Mouse (Mus musculus) T-helper 1 cell (primary cell): Measurements from ENCODE around the gene Dusp13.

ENCODE experiments used
- in situ Hi-C: fragments of 300-600 bp; cut with MboI, MseI; formaldehyde crosslinking; loops from one replicate; pipeline ENCODE4 v1.15.1; 2025; ENCODE audit warnings: high pct_unique_total_duplicates

Gene Dusp13

DNA sequence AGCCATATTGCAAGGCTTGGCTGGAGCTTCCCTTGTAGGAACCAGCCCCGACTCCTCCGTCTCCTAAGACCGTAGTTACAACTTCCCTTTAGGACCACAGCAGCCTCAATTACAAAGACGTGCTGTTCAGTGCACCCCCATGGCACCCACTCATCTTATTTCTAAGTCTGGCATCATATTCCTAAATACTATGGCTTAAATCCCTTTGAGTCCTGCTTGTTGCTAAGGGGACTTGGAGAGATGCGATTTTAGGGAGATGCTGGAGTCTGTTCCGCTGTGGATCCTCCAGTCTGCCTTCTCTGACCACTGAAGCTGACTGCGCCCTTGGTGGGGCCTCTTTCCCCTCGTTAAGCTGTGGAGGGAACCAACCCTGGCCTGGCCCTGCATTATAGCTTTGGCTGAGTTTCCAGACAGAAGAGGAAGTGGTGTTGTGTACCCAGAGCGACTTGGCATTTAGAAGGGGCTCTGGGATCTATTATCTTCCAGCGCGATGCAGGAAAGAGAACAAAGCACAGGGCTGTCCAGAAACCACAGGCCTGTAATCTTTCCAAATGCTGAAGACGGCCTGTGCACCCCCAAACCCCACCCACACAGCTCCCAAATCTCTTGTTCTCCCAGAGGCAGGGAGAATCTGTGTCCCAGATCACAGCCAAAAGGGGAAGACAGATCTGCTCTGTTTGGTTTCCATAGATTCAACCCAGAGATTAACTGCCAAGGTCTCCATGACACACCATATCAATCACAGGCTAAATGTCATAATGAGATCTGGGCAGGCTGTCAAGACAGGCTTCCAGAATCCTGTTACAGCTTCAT is 44.0 kb downstream of the Dusp13 start:
- in situ Hi-C loops = loop anchor here (25.0 kb wide), 1 partner anchor 1130 kb away; no protein-coding TSS in a partner anchor

DNA sequence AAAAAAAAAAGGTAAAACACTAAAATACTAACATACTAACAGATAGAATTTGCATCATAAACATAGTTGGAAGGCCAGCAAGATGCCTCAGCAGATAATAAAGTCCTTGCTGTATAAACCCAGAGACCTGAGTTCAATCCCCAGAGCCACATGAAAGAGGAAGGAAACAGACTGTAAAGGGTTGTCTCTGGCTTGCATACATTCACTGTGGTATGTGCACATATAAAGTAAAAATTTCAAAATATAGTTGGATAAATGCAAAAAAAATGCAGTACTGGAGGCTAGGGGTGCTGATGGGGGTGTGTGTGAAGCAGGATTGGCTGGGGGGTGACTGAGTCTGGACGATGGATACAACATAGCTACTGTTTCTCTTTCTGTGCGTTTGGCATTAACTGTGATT is 45.5 kb downstream of the Dusp13 start:
- in situ Hi-C loops = loop anchor here (25.0 kb wide), 1 partner anchor 1132 kb away; no protein-coding TSS in a partner anchor

DNA sequence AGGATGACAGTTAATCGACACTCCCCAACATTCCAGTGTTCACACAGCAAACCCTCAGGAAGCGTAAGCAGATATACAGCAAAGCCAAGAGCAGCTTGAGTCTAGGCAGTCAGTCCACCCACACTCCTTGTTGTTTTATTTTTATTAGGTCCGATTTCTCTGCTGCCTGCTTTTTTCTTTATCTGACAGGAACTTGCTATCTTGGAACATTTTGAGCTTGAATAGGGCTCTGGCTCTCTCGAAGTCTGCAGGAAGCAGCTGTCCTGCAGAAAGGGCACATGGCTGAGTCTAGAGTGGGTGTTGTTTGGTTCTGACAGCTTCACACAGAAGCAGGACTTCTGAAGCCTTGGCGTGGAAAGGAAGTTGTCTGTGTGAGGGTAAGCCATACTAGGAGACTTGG is 47.7 kb downstream of the Dusp13 start:
- in situ Hi-C loops = loop anchor here (25.0 kb wide), 1 partner anchor 1134 kb away; no protein-coding TSS in a partner anchor

DNA sequence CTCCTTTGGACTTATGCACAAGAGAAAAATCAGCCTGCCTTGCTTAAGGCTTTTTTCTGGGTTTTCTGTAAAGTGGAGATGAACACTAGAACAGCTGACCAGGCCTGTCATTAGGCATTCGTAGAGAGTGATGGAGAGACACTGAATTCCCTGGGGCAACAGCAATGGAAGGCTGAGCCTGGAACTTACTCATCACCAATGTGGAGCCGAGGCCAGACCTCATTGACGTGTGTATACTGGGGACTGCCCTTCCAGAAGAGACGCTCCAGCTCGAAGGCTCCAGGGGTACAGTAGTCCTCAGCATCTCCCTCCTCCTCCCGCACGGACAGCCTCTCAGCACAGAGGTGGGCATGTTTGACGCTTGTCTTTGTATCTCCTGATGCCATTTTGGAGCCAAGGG is 48.3 kb downstream of the Dusp13 start:
- in situ Hi-C loops = loop anchor here (25.0 kb wide), 1 partner anchor 1135 kb away; no protein-coding TSS in a partner anchor

DNA sequence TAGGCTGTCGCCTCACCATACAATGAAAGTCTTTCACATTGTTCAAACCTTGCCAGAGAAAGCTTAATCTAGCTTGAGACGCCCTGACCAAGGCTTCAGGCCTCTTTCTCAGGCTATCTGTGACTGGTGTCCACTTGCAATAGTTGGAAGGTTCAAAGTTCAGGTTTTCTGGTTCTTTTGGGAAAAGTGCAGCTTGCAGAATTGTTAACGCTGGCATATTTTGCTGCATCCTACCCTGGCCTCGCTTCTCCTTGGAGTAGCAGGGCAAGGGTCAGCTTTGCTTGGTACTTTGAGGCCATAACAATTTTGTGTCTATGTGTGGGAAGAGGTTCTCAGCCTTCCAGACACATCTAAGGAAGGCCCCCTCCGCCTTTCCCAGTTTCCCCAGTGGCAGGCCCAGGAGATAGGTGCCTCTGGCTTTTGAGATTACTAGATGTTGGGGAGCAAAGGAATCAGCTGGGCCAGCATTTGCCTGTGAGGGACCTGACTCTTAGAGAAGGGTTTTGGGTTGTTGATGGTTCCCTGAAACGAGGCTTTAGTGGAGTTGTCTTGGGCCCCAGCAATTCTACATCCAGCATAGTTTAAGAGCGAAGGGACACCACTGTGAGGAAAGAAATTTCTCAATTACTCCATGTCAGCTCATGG is 54.7 kb downstream of the Dusp13 start:
- in situ Hi-C loops = no loop called here

DNA sequence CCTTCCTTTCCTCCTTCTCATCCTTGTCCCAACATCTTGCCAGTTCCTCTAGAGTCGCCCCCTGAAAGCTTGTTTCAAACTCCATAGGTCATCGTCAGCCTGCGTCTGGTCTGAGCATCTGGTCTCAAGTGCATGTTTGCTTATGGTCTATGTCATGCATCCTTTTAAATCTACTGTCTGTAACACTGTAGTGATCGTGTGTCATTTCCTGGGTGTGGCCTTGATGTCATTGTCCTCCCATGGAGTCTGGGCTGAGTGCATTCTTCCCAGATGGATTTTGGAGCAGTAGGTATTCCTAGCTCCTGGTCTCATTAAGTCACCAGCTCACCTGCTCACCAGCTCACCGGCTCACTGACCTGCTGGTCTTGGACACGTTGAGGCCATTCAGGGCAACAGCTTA is 56.0 kb downstream of the Dusp13 start:
- in situ Hi-C loops = no loop called here

DNA sequence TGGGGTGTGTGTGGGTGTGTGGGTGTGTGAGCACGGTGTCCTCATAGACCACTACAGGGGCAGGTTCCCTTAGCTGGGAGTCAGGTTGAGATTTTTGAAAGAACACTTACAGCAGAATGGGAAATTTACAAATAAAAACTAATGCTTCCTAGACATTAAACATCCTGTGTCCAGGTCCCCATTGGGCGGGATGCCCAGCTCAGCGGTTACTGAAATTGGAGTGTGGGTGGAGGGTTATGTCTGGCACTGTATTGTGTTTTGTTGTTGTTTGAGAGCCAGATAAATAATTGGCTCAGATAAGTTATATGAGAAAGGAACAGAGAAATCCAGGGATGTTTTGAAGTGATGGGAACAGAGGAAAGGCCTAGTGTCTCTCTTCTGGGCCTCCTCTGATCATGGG is 59.9 kb downstream of the Dusp13 start:
- in situ Hi-C loops = no loop called here

DNA sequence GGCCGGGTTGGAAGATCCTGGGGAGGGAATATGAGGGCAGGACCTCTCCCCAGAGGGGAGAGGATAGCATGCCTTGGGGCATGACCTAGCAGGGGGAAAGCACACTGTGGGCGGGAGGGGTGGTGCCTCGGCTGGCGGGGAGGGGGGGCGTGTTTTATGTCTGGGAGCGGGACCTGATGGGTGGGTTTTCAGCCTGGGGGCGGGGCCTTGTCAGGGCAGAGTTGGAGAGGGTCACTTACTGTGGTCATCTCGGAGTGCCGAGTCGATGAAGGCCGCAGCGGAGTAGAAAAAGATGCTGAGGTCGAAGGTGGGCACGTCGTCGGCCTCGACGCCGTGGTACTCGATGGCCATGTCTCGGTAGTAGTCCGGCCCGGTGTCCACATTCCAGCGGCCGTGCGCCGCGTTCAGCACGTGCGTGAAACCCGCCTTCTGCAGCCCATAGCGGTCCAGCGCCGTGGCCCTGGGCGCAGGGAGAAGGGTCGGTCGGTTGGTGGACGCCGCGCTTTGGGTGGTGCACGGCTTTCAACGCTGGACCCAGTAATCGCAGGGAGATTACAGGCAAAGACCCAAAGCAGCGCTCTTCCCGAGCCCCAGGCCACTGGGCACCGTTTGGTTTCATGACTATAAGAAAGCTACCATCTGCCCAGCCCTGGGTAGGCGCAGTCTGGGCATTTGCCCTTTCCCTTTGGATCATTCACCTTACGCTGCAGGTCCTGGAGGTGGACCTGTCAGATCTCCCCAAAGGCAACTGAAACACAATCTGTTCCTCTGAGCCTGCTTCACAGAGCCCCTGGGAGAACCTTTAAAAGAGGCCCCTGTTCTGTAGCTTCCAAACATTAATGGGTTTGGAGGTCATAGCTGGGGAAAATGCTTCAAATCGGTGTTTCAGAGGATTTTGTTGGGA is 64.4 kb downstream of the Dusp13 start:
- in situ Hi-C loops = loop anchor here (5.0 to 10.0 kb wide), 2 partner anchors 46 to 1662 kb away; no protein-coding TSS in a partner anchor

DNA sequence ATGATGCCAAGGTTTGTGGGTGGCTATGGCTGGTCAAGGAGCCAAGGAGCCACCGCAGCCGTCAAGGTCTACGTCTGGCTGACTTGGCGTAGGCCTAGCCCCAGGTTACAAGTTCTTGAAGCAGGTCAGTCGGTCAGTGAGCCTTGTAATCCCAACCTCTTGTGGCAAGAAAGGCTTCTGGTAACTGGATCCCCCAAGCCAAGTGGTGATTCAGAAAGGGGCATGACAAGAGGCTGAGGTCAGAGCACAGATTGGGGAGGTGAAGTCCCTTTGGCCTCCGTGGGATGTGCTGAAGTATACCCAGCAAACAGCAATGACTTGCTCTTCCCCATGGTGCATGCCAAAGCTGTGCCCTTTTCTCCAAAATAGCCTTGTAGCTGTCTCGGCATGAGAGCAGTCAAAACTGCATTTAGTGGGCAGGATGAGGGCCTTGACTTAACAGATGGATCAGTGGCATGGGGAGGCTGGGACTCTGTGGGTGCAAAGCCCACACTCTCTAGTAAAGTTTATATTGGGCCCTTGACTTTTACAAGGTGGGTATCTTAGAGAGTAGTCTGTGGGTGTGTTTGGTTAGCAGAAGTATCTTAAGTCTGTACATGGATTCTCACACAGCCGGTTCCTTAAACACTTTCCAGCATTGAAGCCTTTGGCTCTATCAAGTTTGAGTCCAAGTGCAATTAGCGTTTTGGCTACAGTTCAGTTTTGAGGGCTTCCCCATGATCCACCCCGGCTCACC is 65.4 kb downstream of the Dusp13 start:
- in situ Hi-C loops = loop anchor here (5.0 to 10.0 kb wide), 2 partner anchors 47 to 1661 kb away; no protein-coding TSS in a partner anchor

DNA sequence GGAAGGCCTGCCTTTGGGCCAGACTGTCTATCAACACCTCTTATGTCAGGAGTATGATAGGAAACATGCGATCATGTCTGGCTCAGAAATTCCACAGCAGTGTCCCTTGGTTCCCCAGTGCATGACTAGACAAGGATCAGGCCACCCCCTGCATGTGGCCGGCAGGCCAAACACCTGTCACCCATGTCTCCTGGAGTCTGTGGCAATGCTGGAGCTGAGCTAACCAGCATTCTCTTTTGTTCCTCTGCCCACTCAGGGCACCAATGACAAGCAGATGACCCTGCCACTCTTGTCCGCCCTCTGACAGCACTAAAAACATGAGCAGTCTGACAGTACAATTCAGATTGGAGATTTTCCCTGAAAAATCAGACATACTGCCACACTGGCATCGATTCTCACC is 67.1 kb downstream of the Dusp13 start:
- in situ Hi-C loops = loop anchor here (10.0 kb wide), 1 partner anchor 1659 kb away; no protein-coding TSS in a partner anchor
